Mouse (Mus musculus): ENCODE measurements around the gene Mospd1. TPM values are rescaled to one million over a fixed set of nuclear protein-coding genes. Genes with fewer than 3 reads are reported as not detected.

The Mospd1 gene
- 10 to 100 TPM; 20.4 to 24.8 TPM for polyA plus RNA-seq (2017; shearing (Covaris generic))

- ATAC-seq = peak; percentile 89
Measured at GRCm38 (mm10) chrX:53370366-53370740, at the start of gene Mospd1. Gene Mospd1 (minus strand): TSS chrX:53370502.

GRCm38 (mm10) chrX:53386362-53386761, 16.1 kb upstream of the Mospd1 start:
- no peak for ATAC-seq

GRCm38 (mm10) chrX:53383122-53383521, 12.8 kb upstream of the Mospd1 start:
- ATAC-seq = no peak

DNA sequence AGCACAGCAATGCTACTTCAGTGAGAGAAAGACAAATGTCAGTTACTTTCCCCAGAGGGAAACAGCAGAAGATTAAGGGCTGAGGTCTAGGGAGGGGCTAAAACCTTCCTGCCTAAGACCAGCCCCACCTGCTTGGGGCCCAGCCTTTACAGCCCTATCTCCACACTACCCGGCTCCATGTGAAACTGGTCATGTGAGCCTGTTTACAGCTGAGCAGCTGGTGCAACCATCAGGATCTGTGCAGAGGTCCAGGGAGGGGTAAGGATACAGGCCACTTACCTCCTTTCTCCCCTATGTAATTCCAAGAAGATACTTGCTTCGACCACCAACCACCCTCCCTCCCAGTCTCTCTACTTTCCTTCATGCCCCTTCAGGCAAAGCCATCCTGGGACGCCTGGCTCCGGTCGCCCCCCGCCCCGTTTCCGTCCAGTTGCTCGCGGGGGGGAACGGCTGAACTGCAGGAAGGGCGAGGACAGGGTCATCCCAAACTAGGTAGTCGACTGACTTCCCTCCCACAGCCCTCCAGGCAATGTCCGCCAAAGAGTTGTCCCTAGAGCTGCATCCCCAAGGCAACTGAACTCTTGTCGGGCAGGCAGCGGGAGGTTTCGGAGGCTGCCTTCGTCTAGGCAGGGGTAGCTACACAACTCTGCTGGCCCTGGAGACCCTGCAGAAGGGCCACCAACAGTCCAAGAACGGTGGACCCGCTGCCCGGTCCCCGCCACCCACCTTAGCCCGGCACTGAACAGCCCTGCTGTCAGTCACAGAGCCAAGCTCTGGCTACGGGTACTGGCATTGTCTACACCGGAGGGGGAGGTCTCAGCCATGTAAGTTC, 552 bp downstream of the Mospd1 start:
- peak; percentile 64 for ATAC-seq

DNA sequence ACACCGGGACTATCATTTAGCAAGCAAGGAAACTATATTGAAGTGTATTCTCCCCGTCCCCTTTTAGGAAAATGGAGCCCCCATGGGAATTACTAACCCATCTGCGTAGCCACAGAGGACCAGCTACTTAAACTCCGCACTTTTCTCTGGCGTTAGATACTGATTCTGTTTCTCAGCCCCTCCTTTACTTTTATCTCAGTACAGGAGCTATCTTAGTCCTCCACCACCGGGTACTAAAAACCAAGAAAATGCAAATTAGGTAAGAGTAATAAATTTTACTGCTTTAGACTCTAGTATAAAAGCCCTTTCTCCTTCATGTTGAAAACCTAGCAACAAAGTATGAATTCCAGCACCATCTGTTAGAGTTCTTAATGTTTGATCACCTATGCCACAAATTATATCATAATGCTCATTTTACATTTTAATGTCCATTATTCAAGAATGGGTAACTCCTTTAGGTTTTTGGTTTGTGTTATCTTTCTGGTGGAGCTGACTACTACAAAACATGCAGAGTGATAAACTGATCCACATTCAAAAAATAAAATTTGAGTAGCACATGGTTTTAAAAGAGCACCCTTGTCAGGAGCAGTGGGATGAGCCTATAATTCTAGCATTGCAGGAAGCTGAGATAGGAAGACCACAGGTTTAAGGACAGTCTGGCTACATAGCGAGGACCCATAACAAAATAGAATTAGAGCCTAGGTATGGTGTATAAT, 5.5 kb downstream of the Mospd1 start:
- no peak for ATAC-seq

DNA sequence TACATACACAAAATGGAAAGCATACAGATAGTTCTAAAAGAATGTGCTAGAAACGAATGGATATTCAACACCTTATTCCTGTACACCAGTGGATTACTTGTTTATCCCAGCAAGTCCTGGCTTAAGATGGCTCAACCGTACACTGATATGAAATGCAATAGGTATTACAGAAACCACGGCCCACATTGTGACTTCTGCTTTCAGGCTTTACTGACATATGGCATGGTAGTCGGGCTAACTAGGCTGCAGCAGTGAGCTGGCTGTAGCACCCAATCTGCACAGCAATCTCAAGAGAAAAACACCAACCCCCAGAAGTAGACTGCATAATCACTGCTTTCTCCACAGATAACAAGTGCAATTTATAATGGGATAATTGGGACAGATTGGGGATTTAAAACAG, 21.9 kb downstream of the Mospd1 start:
- no peak for ATAC-seq

DNA sequence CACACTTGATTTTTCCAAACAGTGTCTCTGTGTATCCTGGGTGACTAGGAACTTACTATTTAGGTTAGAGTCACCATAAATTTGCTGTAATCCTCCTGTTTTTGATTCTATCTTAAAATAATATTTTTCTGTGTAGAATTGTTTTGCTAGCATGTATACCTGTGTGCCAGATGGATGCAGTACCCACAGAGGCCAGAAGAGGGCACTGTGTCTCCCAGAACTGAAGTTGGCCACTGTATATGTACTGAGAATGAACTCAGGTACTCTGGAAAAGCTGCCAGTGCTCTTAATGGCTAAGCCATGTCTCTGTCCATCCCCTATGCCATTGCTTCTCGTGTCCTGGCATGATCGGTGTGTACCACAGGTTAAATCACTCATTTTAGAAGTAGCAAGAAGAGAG, 28.8 kb downstream of the Mospd1 start:
- no peak for ATAC-seq

DNA sequence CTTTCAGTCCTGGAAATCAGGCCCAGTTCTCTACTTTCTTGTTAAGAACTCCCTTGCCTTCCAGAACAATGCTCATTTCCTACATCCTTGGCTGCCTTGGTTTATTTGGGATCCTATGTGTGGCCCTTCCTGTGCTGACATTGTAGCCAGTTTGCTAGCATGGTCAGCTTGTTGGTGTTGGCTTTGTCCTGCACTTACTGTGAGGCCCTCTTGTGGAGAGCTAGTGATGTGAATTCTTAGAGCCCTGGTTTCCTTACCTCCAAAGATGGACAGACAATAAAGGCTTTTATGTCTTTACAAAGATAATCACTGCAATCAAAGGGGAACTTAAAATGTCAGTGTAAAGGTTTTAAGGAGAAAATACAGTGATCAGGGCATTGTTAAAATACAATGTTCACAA, 32.9 kb downstream of the Mospd1 start:
- no peak for ATAC-seq

DNA sequence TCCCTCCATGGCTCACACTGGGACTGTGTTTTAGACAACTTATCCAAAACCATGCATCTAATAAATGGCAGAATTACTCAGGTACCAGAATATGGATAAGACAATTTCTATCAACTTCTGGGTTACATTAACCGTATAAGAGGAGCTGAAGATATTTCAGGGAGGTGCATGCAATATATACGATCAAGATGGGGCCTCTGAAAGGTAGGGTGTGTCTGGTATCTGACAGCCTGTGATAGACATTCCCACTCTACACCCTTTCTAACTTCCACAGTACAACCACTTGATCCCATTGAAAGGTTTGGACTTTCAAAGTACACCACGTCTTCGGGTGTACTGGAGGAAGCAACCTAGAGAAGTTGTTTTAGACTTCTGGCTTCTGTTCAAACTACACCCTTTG, 39.9 kb downstream of the Mospd1 start:
- ATAC-seq = no peak

- ATAC-seq = no peak
Measured at GRCm38 (mm10) chrX:53321111-53321510, 49.2 kb downstream of the Mospd1 start.

GRCm38 (mm10) chrX:53320564-53320963, 49.7 kb downstream of the Mospd1 start:
- ATAC-seq = no peak

Other genes with a start within 250 kb of the Mospd1 start
- not detected for gene Plac1, start 130.4 kb downstream of the Mospd1 start, polyA plus RNA-seq (2017; shearing (Covaris generic))
- gene Fam122b, start 100.7 kb downstream of the Mospd1 start, polyA plus RNA-seq (2017; shearing (Covaris generic)) = 1 to 10 TPM; 3.4 to 4.8 TPM
- gene Fam122c, start 97.1 kb downstream of the Mospd1 start, polyA plus RNA-seq (2017; shearing (Covaris generic)) = not detected
- gene Etd, start 64.4 kb upstream of the Mospd1 start, polyA plus RNA-seq (2017; shearing (Covaris generic)) = not detected
- gene Rtl8c, start 237.5 kb upstream of the Mospd1 start, polyA plus RNA-seq (2017; shearing (Covaris generic)) = 10 to 100 TPM; 28.9 to 36.0 TPM
- not detected for gene Gm14597, start 238.5 kb upstream of the Mospd1 start, polyA plus RNA-seq (2017; shearing (Covaris generic))

Data from CD4-positive, CD25-positive, alpha-beta regulatory T cell, adult 4 months (primary cell).